Mouse (Mus musculus) embryo, embryonic 11 days (tissue): ENCODE data around the gene Hsd11b2.

Experiments used
- DNase-seq: peaks from one replicate; pipeline ENCODE4 v3.0.0-alpha.2; 2015

Hsd11b2 gene

DNA sequence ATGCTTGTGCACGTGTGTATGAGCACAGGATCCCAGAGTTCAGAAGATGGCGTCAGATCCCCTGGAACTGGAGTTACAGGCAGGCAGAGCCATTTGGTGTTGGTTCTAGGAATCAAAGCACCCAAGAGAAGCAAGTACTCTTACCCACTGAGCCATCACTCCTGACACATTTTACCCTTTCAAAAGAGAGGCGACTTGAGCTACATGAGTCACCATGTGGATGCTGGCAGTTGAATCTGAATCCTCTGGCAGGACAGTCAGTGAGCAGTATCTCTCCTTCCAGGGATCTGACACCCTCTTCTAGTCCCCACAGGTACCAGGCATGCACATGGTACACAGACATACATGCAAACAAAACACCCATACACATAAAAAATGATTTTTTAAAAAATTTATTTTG is 30.5 kb upstream of the Hsd11b2 start:
- DNase-seq, result no peak

DNA sequence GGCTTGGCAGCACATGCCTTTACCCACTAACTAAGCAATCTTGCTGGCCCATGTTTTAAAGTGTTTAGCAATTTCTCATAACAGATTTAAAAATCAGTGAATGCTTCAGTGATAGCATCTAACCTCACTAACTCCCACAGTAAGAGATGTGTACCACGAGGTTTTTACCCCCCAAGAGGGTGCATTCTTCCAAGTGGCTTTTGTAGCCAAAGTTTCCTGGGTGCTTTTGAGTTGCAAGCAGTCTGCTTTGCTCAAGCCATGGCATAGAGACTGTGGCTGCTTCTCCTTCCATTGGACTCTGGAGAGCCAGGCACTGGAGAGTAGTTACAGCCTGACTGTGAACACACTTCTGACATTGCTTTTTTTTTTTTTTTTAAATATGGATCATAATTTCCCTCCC is 29.3 kb upstream of the Hsd11b2 start:
- no peak for DNase-seq

DNA sequence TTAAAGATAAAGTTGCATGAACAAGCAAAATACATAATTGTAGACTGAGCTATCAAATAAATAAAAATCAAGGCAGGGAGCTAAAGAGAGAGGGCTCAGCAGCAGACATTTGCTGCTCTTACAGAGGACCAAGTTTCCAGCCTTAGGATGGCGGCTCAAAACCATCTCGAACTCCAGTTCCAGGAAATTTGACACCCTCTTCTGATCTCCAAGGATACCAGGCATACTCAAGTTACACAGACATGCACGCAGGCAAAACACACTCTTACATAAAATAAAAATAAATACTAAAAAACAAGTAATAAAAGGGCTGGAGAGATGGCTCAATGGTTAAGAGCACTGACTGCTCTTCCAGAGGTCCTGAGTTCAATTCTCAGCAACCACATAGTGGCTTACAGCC is 25.1 kb upstream of the Hsd11b2 start:
- DNase-seq, result no peak

DNA sequence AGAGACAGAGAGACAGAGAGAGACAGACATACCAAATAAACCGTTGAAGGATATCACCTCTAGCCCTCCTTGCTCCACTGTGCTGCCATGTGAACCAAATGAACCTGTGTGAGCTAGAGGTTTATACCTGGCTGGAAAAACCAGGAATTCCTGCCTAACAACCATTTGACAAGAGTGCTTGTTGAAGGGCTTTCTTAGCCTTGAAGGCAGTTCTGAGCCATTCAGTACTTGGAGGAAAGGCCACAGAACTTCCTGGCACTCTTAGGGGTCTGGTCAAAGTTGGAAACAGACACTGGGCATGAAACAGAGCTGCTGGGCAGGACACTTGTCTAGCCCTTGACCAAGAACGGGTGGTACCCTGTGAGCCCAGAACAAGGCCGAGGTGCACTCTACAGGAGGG is 24.0 kb upstream of the Hsd11b2 start:
- no peak for DNase-seq

DNA sequence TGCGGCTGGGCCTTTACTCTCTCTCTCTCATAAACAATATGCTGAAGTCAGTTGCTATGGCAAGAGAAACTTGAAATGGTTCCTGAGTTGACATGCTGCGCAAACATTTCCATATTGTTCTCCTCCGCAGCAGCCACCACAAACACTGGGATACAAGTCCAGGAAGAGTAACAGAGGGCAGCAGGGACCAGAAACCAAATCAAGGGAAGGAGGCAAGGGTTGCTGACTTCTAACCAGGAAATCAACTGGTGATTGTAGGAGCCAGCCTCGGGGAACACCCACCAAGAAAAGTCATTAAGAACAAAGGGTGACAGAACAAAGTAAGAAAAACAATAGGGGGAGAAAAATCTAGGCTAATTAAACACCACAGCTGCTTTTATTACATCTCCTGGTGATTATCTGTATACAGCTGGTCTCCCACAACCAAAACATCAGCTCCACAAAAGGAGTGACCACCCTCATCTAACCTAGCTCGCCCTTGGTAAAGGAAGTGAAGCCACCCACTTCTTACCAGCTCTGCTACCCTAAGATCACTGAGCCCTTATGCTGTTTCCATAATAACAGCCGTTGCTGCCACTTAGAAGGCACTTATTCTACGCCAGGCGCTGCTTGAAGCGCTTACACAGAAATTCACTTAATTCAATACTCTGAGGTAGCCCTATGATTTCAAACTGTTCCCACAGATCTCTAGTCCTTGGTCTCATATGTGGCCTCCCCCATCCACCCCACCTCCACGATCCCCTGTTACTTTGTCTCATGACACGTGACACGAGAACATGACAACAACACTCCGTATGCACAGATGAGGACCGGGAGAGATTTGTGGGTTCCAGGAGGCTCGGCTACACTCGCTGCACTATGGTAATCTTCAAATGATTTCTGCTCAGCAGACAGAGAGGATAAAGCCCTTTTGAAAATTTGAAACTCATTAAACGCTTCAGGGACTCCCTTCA is 22.9 kb upstream of the Hsd11b2 start:
- no peak for DNase-seq

DNA sequence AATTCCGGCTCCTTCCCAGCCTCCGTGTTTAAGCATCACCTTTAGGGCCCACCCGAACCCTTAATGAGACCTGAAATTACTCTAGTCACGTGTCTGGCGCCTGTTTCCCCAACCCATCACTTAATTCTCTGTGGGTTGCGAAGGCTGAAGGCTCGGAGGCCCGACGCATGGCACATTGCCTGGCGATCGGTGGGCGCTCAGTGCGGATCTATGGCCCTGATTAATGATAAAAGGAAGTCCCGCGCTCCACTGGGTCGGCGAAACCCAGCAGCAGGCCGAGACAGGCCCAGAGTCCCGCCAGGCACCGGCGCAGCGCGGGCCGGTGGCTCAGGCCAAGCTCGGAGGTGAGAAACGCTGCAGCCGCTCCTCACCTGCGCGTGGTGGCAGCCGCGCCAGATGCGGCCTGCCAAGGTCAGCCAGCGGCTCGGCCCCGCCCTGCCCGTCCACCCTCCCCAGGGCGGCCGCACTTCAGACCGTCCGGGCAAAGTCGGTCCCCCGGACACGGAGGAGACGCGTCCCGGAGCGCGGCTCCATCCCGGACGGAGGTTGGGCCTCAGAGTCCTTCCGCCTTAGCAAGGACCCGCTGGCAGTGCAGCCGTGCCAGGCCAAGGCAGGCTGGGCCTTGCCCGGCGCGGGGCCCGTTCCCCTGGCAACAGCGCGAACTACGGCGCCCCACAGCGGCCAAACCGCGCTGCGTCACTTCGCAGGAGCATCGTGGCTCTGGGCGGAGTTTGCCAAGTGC is 21.9 kb upstream of the Hsd11b2 start, which contains the start of gene Zdhhc1:
Gene Zdhhc1, minus strand, starts transcription at position 464 of the 742 bp plus-strand sequence.
- DNase-seq, result peak; percentile 92

DNA sequence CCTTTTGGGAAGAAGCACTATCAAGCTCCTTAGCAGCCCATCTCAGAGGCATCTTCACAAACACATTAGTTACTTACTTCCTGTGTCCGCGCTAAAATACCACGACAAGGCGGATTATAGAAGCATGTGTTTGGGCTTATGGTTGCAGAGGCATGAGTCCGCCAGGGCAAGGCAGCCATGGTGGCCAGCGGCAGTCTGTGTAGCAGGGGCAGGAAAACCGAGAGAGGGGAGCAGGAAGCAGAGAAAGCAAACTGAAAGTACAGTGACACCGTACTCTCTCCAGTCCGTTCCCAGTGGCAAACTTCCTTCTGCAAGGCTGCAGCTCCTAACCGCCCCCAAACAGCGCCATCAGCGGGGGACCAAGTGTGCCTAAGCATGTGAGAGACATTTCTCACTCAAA is 18.8 kb upstream of the Hsd11b2 start:
- no peak for DNase-seq

DNA sequence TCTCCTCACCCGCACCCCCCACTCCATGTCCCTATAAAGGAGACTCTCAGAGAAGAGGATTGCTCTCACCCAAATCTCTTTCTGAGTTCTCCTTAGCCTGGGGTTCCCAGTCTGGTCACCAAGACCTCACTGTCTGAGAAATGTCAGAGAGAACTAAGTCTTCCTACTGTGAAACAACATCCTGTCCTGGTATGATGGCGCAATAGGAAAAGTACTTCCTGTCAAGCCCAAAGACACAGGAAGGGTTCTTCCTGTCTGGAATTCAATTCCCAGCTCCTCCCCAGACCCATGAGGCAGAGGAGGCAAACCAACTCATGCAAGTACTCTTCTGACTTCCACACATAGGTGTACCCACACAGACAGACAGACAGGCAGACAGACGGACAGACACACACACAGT is 13.9 kb upstream of the Hsd11b2 start:
- DNase-seq, result no peak

DNA sequence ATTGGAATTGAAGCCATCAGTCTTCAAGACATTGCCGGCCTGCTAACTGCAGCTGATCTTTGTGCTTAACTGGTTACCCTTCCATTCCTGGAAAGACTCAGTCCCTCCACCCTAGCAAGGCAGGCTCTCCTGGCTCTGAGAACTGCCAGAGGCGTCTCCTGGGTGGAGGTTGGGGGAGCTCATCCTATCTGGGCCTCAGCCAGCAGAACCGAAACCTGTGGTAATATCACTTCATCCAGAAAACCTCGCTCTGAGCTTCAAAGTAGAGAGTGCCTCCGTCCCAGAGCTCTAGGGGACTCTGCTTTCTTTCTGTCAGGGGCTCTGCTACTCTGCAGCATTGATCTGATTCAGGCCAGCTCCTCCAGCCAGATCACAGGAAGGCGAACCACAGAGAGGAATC is 11.6 kb upstream of the Hsd11b2 start:
- DNase-seq, result no peak

DNA sequence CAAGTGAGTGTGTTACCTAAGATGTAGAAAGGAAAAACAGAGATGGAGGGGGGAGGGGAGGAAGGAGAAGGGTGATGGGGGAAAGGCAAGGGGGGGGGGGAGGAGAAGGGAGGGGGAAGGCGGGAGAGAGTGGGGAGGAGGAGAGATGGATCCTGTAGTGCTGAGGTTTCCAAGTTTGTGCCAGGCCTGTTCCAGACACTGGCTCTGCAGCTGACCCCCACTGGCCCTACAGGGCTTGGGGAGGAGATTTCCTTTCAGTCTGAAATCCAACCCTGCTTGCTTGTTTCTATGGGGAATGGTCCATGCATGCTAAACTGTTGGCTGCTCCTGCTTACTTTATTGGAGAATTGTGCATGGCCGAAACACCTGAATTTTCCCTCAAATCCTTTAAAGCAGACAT is 9.8 kb upstream of the Hsd11b2 start:
- DNase-seq, result peak; percentile 59

DNA sequence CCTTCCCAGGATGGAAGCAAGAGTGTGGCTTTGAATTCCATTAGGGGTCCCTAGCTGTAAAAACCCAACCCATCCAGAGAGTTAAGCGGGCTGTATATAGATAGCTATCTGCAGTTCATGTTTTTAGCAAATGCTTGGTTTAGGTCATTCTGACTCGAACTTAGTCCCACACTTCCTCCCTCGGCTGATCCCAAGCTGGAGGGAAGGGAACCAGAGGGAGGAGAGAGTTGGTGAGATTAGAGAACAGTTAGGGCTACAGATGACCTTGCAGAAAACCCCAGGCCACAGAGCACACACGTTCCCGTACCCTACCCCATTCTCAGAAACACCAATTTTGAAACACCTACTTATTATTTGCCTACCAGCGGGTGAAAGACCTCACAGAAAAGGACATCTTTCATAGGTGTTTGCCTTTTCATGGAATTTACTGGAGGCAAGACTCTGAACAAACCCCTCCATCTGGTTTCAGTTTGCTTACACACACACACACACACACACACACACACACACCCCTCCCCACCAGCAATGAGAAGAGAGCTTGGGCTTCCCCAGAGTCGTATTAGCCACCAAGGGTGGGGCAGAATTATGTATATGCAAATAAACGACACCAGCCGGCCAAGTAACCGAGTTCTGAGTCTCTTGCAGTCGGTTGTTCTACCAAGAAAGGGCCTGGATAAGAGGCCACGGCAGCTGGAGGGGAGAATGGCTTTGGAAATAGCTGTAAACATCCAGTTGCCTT is 8.4 kb upstream of the Hsd11b2 start:
- no peak for DNase-seq

DNA sequence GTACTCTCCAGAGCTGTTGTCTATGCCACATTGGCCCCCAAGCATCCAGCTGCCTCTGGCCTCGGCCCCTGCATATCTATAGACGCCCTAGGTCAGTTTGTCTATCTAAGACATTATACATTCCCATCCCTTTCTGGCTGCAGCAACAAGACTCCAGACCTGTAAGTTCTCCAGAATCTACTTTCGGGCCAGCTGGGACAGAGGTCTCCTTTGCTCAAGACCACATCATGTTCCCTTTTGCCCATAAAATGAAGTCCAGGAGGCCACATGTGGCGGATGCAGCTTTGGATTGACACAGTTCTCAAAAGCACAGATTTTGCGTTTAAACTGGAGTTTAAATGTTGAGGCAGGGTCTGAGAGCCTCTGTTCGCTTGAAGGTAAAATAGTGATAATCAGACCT is 4.4 kb upstream of the Hsd11b2 start:
- DNase-seq, result no peak

DNA sequence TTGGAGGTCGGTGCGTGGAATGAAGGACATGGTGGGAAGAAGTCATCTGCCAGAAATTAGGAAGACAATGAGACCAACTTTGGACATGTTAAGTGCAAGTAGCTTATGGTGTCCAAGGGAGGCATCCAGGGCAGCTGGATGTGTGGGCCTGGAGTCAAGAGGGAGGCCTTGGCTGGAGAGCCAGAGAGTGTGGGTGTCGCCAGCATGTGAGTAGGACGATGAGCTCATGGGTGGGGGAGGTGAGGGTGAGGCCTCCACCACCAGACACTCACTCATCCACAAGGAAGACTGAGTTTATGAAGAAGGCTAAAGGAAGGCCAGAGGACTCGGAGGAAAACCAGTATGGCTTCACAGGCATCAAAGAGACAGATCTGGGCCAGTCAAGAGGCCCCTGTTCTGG is 3.9 kb upstream of the Hsd11b2 start:
- no peak for DNase-seq

DNA sequence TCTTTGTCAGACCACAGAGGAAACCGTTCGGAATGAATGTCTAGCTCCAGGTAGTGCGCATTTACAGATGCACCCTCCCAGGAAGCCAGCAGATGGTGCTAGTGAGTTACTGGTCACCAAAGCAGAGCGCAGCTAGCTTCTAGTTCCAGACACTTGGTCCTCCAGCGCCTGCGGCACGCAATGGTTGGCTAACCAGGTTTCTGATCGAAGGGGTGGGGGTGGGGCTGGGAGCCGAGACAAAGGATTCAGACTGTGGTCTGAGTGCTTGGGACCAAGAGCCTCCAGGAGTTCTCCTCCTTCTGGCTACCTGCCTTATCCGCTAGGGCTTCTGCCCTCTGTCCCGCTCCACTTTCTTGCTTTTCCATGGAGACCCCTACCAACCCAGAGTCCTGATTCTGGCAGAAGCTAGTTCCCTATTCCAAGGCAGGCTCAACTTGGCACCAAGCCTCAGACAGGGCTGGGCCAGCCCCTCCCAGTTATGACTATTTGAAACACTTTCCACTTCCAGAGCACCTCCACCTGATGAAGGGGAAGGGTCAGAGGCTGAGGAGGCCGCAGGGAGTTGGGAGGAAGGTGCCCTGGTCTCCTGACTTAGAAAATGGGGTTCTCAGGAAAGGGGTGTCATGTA is 2.4 kb upstream of the Hsd11b2 start:
- DNase-seq, result peak; percentile 92

DNA sequence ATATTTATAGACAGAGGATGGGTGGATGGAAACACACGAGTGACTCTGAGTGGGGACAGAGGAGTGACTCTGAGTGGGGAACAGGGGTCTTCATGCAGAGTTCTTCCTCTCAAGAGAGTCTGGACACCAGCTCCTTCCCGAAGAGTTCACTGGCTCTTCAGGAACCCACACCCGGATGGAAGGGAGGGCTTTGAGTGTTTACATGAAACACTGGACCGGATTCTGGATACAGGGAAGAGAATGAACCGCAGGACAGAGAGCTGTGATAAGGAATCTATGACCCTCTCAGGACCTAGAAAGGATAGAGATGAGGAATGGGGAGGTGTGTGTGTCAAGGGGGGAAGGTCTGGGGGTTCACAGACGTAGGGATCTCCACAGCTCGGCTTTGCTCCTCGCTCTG is 1.2 kb upstream of the Hsd11b2 start:
- no peak for DNase-seq

DNA sequence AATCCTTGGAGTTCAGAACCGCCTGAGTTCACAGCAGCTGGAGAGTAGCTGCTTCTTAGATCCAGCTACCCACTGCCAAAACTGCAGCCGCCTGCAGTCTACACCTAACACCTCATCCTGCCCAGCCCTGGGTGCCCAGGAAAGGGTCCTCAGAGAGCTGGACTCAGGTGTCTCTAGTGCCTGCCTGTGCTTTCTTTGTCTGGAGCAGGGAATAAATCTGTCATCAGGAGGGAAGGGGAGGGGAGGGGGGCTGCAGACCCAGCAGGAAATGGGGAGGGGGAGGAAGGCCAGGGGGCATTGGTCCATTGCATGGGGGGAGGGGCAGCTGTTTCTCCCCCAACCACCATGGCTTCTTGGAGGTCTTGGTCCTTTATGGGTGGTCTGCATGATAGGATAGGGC is 1.0 kb downstream of the Hsd11b2 start:
- peak; percentile 79 for DNase-seq

DNA sequence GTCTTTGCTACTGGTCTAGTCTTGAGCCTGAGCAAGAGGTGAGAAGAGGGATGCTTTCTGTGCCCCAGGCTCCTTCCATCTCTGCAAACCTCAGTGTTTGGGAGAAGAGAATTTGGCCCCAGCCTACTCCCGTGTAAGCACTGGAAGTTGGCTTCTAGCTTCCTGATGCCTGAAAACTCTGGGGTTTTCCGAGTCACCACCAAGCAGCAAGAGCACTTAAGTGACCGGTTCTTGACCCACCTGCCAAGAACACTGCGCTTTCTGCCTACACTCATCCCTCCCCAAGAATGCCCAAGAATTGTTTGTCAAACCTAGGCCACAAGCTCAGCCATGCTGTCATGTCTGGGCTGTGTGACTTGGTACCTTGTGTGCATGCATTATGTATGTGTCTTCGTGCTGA is 2.0 kb downstream of the Hsd11b2 start:
- DNase-seq, result no peak

DNA sequence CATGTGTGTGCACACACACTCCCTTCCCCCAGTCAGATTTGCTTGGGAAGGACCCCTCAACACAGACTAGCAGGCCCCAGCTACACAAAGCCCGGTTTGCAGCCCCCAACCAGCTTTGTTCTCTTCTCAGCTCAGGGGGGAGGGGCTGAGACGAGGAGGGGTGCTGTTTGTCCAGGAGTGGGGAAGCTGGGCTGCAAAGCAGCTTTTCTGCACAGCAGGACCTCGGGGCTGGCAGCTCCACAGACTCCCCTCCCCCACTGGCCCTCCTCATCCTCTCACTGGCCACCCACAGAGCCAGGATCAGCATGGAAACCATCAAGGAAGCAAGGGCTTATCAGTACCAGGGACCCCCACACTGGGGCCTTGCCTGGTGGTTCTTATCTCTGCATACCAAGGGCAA is 2.5 kb downstream of the Hsd11b2 start:
- peak; percentile 74 for DNase-seq

DNA sequence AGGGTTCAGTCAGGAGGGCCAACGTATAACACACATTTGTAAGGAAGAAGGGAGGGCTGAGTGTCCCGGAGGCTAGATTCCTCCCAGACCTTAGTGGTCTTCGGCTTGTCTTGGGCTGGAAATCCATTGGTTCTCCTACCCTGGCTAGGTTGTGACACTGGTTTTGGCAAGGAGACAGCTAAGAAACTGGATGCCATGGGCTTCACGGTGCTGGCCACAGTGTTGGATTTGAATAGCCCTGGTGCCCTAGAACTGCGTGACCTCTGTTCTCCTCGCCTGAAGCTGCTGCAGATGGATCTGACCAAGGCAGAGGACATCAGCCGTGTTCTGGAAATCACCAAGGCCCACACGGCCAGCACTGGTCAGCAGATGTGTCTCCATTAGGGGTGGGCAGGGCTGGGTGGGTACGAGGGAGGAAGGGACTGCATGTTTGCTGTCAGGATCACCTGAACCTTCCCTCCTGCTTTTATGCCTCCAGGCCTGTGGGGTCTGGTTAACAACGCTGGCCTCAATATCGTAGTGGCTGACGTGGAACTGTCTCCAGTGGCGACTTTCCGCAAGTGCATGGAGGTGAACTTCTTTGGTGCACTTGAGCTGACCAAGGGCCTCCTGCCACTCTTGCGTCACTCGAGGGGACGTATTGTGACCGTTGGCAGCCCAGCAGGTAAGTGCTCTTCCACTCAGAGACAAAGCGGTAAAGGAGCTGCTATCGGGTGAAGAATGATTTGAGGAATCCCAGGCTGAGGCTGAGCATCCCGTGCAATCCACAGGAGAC is 3.6 kb downstream of the Hsd11b2 start:
- no peak for DNase-seq

DNA sequence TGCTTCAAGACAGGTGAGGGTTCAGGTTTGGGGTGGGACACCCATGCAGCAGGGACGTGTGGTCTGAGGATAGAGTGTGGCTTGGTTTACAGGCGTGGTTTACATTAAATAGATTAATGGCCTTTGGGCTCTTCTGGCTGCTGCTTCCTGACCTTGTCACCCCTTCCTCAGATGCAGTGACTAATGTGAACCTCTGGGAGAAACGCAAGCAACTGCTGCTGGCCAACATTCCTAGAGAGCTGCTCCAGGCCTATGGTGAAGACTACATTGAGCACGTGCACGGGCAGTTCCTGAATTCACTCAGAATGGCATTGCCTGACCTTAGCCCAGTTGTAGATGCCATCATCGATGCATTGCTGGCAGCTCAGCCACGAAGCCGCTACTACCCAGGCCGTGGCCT is 4.3 kb downstream of the Hsd11b2 start:
- no peak for DNase-seq

DNA sequence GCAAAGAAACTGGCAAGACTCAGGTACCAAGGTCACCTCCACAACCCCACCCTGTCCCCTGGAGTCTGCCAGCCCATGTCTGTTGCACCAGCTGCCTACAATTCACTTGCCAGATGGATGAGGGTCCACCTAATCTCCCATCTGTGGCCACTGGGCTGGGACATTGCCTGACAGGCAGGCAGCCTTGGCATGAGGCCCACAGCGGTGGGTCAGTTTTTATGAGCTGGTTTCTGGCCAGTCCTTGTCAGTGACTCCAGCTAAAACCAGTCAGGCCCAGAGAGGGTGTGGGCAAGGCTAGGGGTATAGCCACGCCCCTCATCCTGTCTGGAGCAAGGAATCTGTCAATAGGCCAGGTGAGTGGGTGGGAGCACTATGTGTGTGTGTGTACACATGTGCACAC is 8.6 kb downstream of the Hsd11b2 start:
- no peak for DNase-seq

DNA sequence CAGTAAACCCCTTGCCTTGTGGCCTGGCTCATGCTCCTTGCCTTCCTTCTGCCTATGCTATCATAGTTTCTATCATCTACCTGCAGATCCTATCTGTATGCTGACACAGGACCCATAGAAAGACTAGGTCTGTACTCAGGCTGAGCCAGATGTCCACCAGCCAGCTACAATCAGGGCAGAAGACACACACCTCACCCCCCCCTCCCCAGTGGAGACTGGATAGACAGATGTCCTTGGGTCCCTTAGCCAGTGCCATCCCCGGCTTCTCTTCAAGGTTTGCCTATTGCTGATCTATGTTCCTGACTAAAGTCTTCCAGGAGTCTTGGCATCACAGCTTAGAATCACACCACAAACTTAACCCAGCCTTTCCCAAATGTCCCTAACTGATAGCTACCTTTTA is 9.7 kb downstream of the Hsd11b2 start:
- DNase-seq, result no peak
